Mouse (Mus musculus) small intestine, adult 2 months (tissue): ENCODE results near the gene Fgf23.

Source experiments
- CTCF ChIP-seq: fragments of 200-500 bp; IDR thresholded peaks from 2 replicates; pipeline ENCODE4 v1.5.1; 2012; ENCODE audit warnings: low read depth, mild to moderate bottlenecking, control low read depth, inconsistent platforms, low read length, moderate library complexity, mixed read lengths; ENCODE audit not compliant: insufficient replicate concordance, insufficient read length; ENCODE audit errors: extremely low read depth
- POLR2A ChIP-seq: fragments of 200-500 bp; IDR thresholded peaks from 2 replicates; pipeline ENCODE4 v1.6.1; 2012; ENCODE audit warnings: low read depth, mild to moderate bottlenecking, control low read depth, inconsistent platforms, low read length, moderate library complexity

DNA sequence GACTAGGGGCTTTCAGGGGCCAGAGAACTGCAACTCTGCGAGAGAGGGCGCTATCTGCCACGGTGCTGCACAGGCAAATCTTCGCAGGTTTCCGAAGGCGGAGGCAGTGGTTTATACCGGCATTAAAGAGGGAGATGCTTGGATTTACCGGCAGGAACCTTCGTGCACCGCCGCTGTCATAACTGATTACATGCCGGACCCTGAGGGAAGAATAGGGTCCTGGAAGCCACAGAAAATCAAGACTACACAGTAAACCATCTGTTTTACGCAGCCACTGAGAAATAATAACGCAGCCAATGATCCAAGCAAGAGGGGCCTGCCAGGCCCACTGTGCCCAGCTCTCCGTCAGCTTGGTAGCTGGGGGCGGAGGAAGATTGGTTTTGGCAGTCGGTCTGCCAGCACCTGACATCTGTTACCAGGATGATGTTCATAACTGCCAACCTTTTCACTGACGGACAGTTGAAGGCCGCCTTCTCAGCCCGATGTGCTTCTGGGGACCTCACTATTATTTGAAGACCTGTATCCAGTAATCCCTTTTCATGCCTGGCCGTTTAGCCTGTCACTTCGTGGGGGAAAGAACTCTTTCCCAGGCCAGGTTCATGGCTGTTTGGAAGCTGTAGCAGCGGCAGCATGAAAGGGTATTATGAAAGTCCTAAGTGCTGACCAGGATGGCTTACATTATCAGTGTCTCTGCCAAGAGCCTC lies 42.2 kb downstream of the Fgf23 start:
- no peak for TF ChIP-seq POLR2A
- TF ChIP-seq CTCF: no peak
